Mouse (Mus musculus): ENCODE results near the gene Ino80.
"Not testable (repeated sequence)": the region's sequence is repeated elsewhere in the genome, so short reads cannot be mapped to it uniquely, and the experiment has no call there.

The Ino80 gene

GRCm38 (mm10) chr2:119477571-119478396 is at the start of gene Ino80:
TSS of gene Ino80 (minus strand) at chr2:119477687.
- peak; percentile 98 to 99 for DNase-seq (ENCODE audit: low spot score in 2 of 2)

- no peak for DNase-seq (ENCODE audit: low spot score in 2 of 2)
Observed at GRCm38 (mm10) chr2:119525422-119525821, 47.9 kb upstream of the Ino80 start.

- DNase-seq (ENCODE audit: low spot score in 2 of 2) = no peak
Observed at GRCm38 (mm10) chr2:119523836-119524235, 46.3 kb upstream of the Ino80 start.

GRCm38 (mm10) chr2:119520550-119520949 is 43.1 kb upstream of the Ino80 start:
- no peak for DNase-seq (ENCODE audit: low spot score in 2 of 2)

- DNase-seq (ENCODE audit: low spot score in 2 of 2) = peak; percentile 16 to 34
Observed at GRCm38 (mm10) chr2:119516811-119517210, 39.3 kb upstream of the Ino80 start.

- DNase-seq (ENCODE audit: low spot score in 2 of 2) = no peak
Observed at GRCm38 (mm10) chr2:119514026-119514522, 36.6 kb upstream of the Ino80 start.

GRCm38 (mm10) chr2:119512292-119512691 is 34.8 kb upstream of the Ino80 start:
- DNase-seq (ENCODE audit: low spot score in 2 of 2) = no peak

GRCm38 (mm10) chr2:119510856-119511255 is 33.4 kb upstream of the Ino80 start:
- no peak for DNase-seq (ENCODE audit: low spot score in 2 of 2)

- DNase-seq (ENCODE audit: low spot score in 2 of 2) = not testable (repeated sequence)
Observed at GRCm38 (mm10) chr2:119508518-119508917, 31.0 kb upstream of the Ino80 start.

- no peak for DNase-seq (ENCODE audit: low spot score in 2 of 2)
Observed at GRCm38 (mm10) chr2:119507108-119507507, 29.6 kb upstream of the Ino80 start.

GRCm38 (mm10) chr2:119500965-119501652 is 23.6 kb upstream of the Ino80 start:
- no peak for DNase-seq (ENCODE audit: low spot score in 2 of 2)

GRCm38 (mm10) chr2:119498859-119499258 is 21.4 kb upstream of the Ino80 start:
- no peak for DNase-seq (ENCODE audit: low spot score in 2 of 2)

GRCm38 (mm10) chr2:119496082-119496481 is 18.6 kb upstream of the Ino80 start:
- DNase-seq (ENCODE audit: low spot score in 2 of 2) = no peak

- no peak for DNase-seq (ENCODE audit: low spot score in 2 of 2)
Observed at GRCm38 (mm10) chr2:119491953-119492352, 14.5 kb upstream of the Ino80 start.

- no peak for DNase-seq (ENCODE audit: low spot score in 2 of 2)
Observed at GRCm38 (mm10) chr2:119486488-119486887, 9.0 kb upstream of the Ino80 start.

- DNase-seq (ENCODE audit: low spot score in 2 of 2) = no peak
Observed at GRCm38 (mm10) chr2:119482307-119482706, 4.8 kb upstream of the Ino80 start.

- no peak for DNase-seq (ENCODE audit: low spot score in 2 of 2)
Observed at GRCm38 (mm10) chr2:119478397-119478749, 886 bp upstream of the Ino80 start.

GRCm38 (mm10) chr2:119476621-119477391 is 681 bp downstream of the Ino80 start:
- DNase-seq (ENCODE audit: low spot score in 2 of 2) = peak; percentile 74 to 77

GRCm38 (mm10) chr2:119476166-119476565 is 1.3 kb downstream of the Ino80 start:
- no peak for DNase-seq (ENCODE audit: low spot score in 2 of 2)

GRCm38 (mm10) chr2:119463945-119464344 is 13.5 kb downstream of the Ino80 start:
- no peak for DNase-seq (ENCODE audit: low spot score in 2 of 2)

- no peak for DNase-seq (ENCODE audit: low spot score in 2 of 2)
Observed at GRCm38 (mm10) chr2:119463114-119463775, 14.2 kb downstream of the Ino80 start.

GRCm38 (mm10) chr2:119461028-119461427 is 16.5 kb downstream of the Ino80 start:
- DNase-seq (ENCODE audit: low spot score in 2 of 2) = no peak

All from spleen, postnatal 36 days (tissue).